Mouse (Mus musculus): ENCODE measurements at regions not wholly inside any gene's neighbourhood (a gene's known extent, or its start where the extent isn't known, plus 50 kb on each side); places are given as distances from the start of the nearest gene placed in this dataset.

DNA sequence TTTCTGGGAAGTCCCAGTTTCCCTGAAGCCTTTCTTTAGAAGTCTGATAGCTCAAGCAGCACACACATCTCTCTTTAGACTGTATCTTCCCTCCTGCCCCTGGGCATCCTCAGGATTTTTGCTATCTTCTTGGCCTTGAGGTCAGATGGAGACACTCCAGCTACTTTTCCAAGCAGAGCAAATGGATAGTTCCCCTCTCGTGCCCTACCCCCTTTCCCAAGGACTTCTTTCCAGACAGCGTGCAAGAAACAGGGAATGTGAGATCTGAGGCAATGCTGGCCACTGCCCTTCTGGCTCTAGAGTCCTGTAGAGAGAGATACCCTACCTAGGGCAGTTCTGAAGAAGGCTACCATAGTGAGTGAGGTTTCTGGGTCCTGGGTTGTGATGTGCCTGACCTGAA is 106.6 kb downstream of the Zfp706 start:
- no peak for TF ChIP-seq GATA1 (IDR thresholded peaks at IDR 0.05; ENCODE audit: low read length)
- TF ChIP-seq TAL1 (IDR thresholded peaks at IDR 0.05; ENCODE audit: low read length): no peak

Measured in erythroblast, embryonic 14.5 days (primary cell).